Mouse (Mus musculus) forelimb bud, embryonic 11.5 days (tissue): Measurements from ENCODE around the gene Arhgef16.
A peak's percentile ranks its signal among the peaks of the same experiment; 100 is the strongest.

Source experiments
- DNase-seq: peaks from one replicate; pipeline ENCODE4 v3.0.0-alpha.2; 2012; ENCODE audit warnings: low read depth, low spot score

Gene Arhgef16

GRCm38 (mm10) chr4:154301466-154301881 lies at the start of gene Arhgef16:
Arhgef16 (minus strand) TSS chr4:154301676.
- DNase-seq, result peak; percentile 72

GRCm38 (mm10) chr4:154348197-154348786 lies 46.8 kb upstream of the Arhgef16 start:
- no peak for DNase-seq

- DNase-seq, result no peak
These were observed 45.5 kb upstream of the Arhgef16 start for GRCm38 (mm10) chr4:154346731-154347522.

GRCm38 (mm10) chr4:154336650-154337049 lies 35.2 kb upstream of the Arhgef16 start:
- peak; percentile 39 for DNase-seq

GRCm38 (mm10) chr4:154335761-154336160 lies 34.3 kb upstream of the Arhgef16 start, which contains the start of gene B230104I21Rik:
B230104I21Rik (plus strand) TSS chr4:154336127.
- DNase-seq, result no peak

- no peak for DNase-seq
These were observed 33.4 kb upstream of the Arhgef16 start for GRCm38 (mm10) chr4:154334699-154335402.

GRCm38 (mm10) chr4:154333300-154333699 lies 31.8 kb upstream of the Arhgef16 start:
- no peak for DNase-seq

GRCm38 (mm10) chr4:154331271-154331670 lies 29.8 kb upstream of the Arhgef16 start:
- DNase-seq, result no peak

GRCm38 (mm10) chr4:154330001-154330400 lies 28.5 kb upstream of the Arhgef16 start:
- DNase-seq, result no peak

GRCm38 (mm10) chr4:154328836-154329235 lies 27.4 kb upstream of the Arhgef16 start:
- DNase-seq, result peak; percentile 89

- no peak for DNase-seq
These were observed 27.0 kb upstream of the Arhgef16 start for GRCm38 (mm10) chr4:154328431-154328830.

- no peak for DNase-seq
These were observed 23.9 kb upstream of the Arhgef16 start for GRCm38 (mm10) chr4:154325410-154325809.

- DNase-seq, result no peak
These were observed 12.1 kb upstream of the Arhgef16 start for GRCm38 (mm10) chr4:154313622-154313967.

GRCm38 (mm10) chr4:154312935-154313621 lies 11.6 kb upstream of the Arhgef16 start:
- DNase-seq, result no peak

- no peak for DNase-seq
These were observed 10.8 kb upstream of the Arhgef16 start for GRCm38 (mm10) chr4:154312143-154312812.

- no peak for DNase-seq
These were observed 9.2 kb upstream of the Arhgef16 start for GRCm38 (mm10) chr4:154310576-154311262.

GRCm38 (mm10) chr4:154309131-154309530 lies 7.7 kb upstream of the Arhgef16 start:
- DNase-seq, result no peak

- DNase-seq, result peak; percentile 35
These were observed 1.8 kb downstream of the Arhgef16 start for GRCm38 (mm10) chr4:154299541-154300271.

- DNase-seq, result no peak
These were observed 3.7 kb downstream of the Arhgef16 start for GRCm38 (mm10) chr4:154297761-154298160.

GRCm38 (mm10) chr4:154294262-154294731 lies 7.2 kb downstream of the Arhgef16 start:
- no peak for DNase-seq
